Mouse (Mus musculus) mammary gland, adult 2 months (tissue): ENCODE data around the gene Alkbh7. TPM values are rescaled to one million over a fixed set of nuclear protein-coding genes. Genes with fewer than 3 reads are reported as not detected.

ENCODE experiments used
- polyA plus RNA-seq: library from polyadenylated mRNA; depleted of rRNA; stranded (reverse); fragments of >200 nt; gene quantifications from 2 replicates; pipeline ENCODE4 v1.2.3, GENCODE M21; 2012; ENCODE audit warnings: low replicate concordance; rRNA removed

Gene Alkbh7
- 32.5 and 38.7 TPM in 2 replicates for polyA plus RNA-seq

GRCm38 (mm10) chr17:56997029-56997667 lies at the start of gene Alkbh7:
Gene Alkbh7, plus strand, starts transcription at chr17:56997339.

GRCm38 (mm10) chr17:56982013-56982412 lies 15.1 kb upstream of the Alkbh7 start, which contains the start of gene Acer1:
Gene Acer1, minus strand, starts transcription at chr17:56982126.

DNA sequence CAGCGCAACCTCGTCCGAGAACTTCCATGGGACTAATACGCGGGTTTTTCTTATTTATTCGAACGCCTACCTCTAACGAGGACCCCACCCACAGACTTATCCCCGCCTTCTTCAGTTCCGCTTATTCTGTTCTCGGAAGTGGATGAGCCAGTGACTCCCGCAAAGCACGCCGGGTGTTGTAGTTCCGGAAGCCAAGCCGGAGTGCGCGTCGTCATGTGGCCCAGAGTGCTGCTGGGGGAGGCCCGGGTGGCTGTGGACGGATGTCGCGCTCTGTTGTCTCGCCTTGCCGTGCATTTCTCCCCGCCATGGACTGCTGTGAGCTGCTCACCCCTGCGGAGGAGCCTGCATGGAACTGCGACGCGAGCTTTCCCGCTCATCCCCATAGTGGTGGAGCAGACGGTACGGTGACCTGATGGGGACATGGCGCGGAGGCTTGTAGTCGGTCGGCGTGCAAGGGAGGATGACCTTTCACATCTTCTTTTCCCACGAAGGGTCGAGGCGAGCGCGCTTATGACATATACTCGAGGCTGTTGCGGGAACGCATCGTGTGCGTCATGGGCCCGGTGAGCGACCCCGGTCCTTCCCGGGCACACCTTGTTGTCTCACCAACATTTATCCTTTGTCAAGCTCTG lies 6.9 kb upstream of the Alkbh7 start, which contains the start of gene Clpp:
TSS of gene Clpp (plus strand) at position 191 of the 632 bp plus-strand sequence.

DNA sequence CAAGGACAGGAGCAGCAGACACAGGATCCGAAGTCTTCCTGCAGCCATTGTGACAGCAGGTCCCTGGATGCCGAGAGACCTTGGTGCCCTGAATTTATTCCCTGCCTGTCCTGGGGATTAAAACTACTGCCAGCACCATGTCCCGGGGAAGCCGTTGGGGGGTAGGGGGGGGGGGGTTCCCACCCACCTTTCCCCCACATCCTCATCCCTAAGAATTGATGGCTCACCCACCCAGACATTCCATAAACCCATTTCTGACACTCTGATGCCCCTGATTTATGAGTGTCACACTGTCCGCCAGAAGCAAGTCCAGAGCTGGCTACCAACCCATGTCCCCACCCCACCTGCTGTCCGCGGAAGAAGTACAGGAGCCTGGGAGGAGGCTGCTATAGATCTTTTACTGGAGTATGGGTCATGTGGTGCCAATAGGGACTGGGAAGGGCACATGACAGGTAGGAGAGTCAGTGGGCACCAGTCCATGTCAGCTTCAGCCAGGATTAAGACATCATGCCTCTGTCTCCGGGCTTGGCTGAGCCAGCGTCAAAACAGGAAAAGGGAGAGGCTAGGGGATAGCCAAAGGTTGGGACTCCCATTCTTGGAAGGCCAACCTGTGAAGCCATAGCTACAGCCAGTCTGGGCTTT lies 3.0 kb downstream of the Alkbh7 start, which contains the start of gene Pspn:
TSS of gene Pspn (minus strand) at position 51 of the 642 bp plus-strand sequence.

DNA sequence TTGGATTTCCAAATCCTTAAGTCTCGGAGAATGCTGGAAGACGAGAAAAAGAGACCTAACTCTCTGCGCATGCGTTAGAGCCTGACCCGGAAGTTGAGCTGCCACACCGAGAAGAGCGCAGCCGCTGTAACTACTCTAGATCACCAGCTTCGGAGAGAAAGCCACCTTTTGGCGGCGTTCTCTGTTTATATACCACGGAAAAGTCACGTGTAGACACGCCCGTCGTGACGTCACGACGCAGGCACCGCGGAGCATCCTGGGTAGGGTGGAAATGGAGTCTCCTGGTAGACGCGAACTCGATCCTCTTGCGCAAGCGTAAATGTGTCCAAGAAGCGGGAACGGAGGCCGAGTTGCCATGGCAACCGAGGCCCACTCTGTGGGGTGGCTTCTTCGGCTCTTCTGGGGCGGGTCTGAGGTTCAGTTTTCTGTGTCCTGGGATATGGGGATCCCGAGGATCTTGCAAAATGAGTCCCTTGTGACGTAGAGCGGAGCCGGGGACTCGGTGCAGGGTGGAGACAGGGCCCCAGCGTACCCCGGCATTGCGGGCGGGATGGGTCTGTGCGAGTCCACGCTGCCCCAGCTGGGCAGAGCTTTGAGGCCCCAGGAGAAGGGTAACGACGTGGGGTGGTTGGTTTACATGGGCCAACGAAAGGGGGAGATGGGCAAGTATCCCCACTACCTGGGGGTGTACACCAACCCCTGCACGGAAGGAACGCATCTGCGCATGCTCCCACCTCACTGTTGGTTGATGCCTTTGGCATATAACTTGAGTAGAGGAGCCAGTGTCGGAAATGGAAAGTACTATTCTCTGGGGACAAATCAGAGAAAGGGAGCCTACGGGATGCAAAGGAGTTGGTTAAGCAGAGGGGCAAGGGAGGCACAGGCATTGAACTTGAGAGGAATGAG lies 14.3 kb downstream of the Alkbh7 start, which contains the start of the genes Gtf2f1 and Gm17949:
TSS of gene Gtf2f1 (minus strand) at position 53 of the 906 bp plus-strand sequence.
TSS of gene Gm17949 (plus strand) at position 234 of the 906 bp plus-strand sequence.

DNA sequence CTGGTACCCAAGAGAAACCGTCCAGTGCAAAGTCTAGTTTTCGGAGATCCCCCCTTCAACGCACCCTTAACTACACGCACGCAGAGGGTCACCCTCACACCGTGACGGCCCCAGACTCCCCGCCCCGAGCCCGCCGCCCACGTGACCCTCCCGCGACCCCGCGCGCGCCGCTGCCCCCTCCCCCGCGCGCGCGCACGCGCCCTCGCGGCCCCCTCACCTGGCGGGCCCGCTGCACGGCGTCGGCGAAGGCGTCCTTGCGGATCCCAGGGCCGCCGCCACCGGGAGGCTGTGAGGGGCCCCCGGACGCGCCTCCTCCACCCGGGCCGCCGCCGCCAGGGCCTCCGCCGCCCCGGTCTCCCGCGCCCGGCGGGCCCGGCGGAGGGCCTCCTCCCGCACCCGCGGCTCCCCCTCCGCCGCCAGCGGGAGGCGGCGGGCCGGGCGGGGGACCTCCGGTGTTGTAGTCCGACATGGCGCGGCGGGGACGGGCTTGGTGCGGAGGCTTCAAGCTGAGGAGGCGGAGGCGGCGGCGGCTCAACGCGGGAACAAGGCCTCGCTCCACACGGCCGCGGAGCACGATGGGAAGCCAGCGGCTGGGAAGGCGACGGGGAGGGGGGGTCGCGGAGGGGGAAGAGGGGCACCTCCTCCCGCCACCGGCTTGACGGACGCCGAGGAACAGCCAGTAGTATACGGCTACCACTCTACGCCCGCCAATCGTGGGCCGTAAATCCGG lies 34.0 kb downstream of the Alkbh7 start, which contains the start of gene Khsrp:
TSS of gene Khsrp (minus strand) at position 592 of the 730 bp plus-strand sequence.

DNA sequence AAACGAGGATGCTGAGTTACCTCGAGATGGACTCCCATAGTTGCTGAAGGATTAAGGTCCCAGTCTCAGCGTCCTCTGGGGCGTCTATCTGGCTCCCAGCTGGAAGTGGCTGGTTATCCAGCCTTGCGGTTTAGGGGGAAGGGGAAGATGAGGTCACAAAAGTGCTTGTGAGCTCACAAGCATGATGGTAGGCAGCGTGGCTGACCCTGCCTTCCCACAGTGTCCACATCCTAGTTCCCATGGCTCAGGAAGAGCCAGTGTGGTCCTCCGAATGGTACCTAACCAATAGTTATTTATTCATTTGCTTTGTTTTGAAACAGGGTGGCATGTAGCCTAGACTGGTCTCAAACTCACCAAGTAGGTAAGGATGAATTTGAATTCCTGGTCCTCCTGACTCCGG lies 44.4 kb downstream of the Alkbh7 start, which contains the start of gene Slc25a41:
TSS of gene Slc25a41 (minus strand) at position 101 of the 400 bp plus-strand sequence.

Other genes starting within 250 kb of the Alkbh7 start
- gene Nrtn, start 239.8 kb upstream of the Alkbh7 start, polyA plus RNA-seq = 12.6 and 45.0 TPM in 2 replicates
- 71.4 and 109 TPM in 2 replicates for gene Dus3l, start 232.6 kb upstream of the Alkbh7 start, polyA plus RNA-seq
- 2.4 and 5.4 TPM in 2 replicates for gene Prr22, start 227.1 kb upstream of the Alkbh7 start, polyA plus RNA-seq
- 17.1 and 19.0 TPM in 2 replicates for gene Rfx2, start 166.3 kb upstream of the Alkbh7 start, polyA plus RNA-seq
- gene Acsbg2, start 122.9 kb upstream of the Alkbh7 start, polyA plus RNA-seq = not detected in 2 replicates
- gene 1700061G19Rik, start 121.9 kb upstream of the Alkbh7 start, polyA plus RNA-seq = 0.05 and 0.06 TPM in 2 replicates
- gene Mllt1, start 61.9 kb upstream of the Alkbh7 start, polyA plus RNA-seq = 47.6 and 68.7 TPM in 2 replicates
- 3.9 TPM in 1 of 2 replicates, not detected in the other for gene Acer1, start 15.2 kb upstream of the Alkbh7 start, polyA plus RNA-seq
- gene Clpp, start 7.0 kb upstream of the Alkbh7 start, polyA plus RNA-seq = 160 and 224 TPM in 2 replicates
- gene Pspn, start 2.7 kb downstream of the Alkbh7 start, polyA plus RNA-seq = not detected in 2 replicates
- 18.7 and 24.6 TPM in 2 replicates for gene Gtf2f1, start 13.9 kb downstream of the Alkbh7 start, polyA plus RNA-seq
- 0.14 TPM in 1 of 2 replicates, not detected in the other for gene Gm17949, start 14.1 kb downstream of the Alkbh7 start, polyA plus RNA-seq
- 72.3 and 123 TPM in 2 replicates for gene Khsrp, start 34.2 kb downstream of the Alkbh7 start, polyA plus RNA-seq
- gene Slc25a41, start 44.3 kb downstream of the Alkbh7 start, polyA plus RNA-seq = not detected in 2 replicates
- 12.6 and 23.7 TPM in 2 replicates for gene Crb3, start 61.8 kb downstream of the Alkbh7 start, polyA plus RNA-seq
- 70.0 and 84.7 TPM in 2 replicates for gene Slc25a23, start 62.5 kb downstream of the Alkbh7 start, polyA plus RNA-seq
- gene Dennd1c, start 81.2 kb downstream of the Alkbh7 start, polyA plus RNA-seq = 46.4 and 60.9 TPM in 2 replicates
- gene Tubb4a, start 90.4 kb downstream of the Alkbh7 start, polyA plus RNA-seq = 8.4 and 9.2 TPM in 2 replicates
- 5.3 and 8.6 TPM in 2 replicates for gene Tnfsf9, start 108.0 kb downstream of the Alkbh7 start, polyA plus RNA-seq
- gene Cd70, start 152.4 kb downstream of the Alkbh7 start, polyA plus RNA-seq = 1.4 and 1.6 TPM in 2 replicates
- 1.5 and 4.2 TPM in 2 replicates for gene Tnfsf14, start 196.8 kb downstream of the Alkbh7 start, polyA plus RNA-seq
- 509 and 780 TPM in 2 replicates for gene C3, start 230.8 kb downstream of the Alkbh7 start, polyA plus RNA-seq